Mouse (Mus musculus) adrenal gland, postnatal 25 days (tissue): ENCODE results near the gene Aldh1b1. TPM values are rescaled to one million over a fixed set of nuclear protein-coding genes. Genes with fewer than 3 reads are reported as not detected.

Source experiments
- DNase-seq: peaks from one replicate; pipeline ENCODE4 v3.0.0; 2021; ENCODE audit warnings: mixed read lengths
- long read RNA-seq: library from polyadenylated mRNA; stranded (forward); transcript quantifications from one replicate; pipeline ENCODE4 v2.0.0, GENCODE M21; 2021
- total RNA-seq: library from RNA; stranded (reverse); gene quantifications from 2 replicates; pipeline ENCODE4 v1.2.3, GENCODE M21; 2021

The Aldh1b1 gene
- total RNA-seq = 32.9 and 42.0 TPM in 2 replicates
- long read RNA-seq, transcript Aldh1b1-201 (2 exons, 2,298 nt) = major isoform, 156 of 171 reads
- long read RNA-seq, partial matches to known transcripts = 14 of 171 reads
- long read RNA-seq, other reads (novel, unspliced or antisense) = 0 of 171 reads

DNA sequence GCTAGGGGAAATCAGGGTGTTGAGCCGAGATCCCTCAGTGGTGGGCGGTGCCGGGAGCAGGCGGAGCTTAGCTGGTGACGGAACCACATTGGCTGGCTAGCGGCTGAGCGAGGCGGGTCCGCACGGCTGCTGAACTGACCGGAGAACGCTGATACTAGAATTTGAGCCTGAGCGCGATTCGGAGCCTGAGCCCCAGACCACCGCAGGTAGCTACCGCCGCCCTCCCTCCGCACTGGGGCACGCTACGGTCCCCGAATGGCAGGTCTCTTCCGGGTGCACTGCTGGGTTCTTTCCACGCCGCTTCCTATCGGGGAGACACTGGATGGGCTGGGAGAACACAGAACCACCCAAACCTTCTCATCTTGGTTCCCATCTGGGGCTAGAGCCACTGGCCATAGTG is at the start of gene Aldh1b1:
Gene Aldh1b1, plus strand, starts transcription at position 59 of the 400 bp plus-strand sequence.
- DNase-seq = peak; percentile 85

DNA sequence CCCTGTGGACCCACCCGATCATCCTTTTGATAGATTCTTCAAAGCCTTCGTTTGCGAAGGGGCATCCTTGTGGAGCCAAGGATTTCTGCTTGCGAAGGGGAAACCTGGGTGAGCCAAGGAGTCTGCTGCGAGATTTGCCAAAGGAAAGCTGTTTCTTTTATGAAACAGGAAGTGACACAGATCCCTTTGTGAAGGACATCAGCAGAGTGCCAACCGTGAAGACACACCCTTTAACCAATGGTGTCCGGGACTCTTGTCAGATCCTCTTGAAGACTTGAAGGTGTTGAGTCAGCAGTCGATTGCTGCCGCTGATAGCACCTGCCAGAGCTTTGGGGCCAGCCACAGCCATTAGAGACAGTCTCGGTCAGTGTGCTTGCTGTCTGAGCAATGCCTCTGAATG is 49.4 kb upstream of the Aldh1b1 start:
- no peak for DNase-seq

DNA sequence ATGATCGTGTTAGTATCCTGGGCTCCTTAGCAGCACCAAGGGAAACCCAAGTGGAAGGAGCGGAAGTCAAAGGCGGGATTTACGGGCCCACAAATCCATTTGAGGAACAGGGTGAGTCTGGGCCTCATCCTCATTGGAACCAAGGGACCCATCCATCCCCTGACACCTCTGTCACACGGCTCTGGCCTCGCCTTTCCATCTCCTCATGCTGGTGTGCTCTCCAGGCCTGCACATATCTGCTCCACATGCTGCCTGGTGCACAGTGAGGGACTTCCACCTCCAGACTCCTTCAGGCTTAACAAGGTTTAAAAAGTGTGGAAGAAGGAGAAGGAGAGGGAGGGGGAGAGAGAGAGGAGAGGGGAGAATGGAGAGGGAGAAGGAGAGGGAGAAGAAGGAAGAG is 48.3 kb upstream of the Aldh1b1 start:
- DNase-seq = no peak

DNA sequence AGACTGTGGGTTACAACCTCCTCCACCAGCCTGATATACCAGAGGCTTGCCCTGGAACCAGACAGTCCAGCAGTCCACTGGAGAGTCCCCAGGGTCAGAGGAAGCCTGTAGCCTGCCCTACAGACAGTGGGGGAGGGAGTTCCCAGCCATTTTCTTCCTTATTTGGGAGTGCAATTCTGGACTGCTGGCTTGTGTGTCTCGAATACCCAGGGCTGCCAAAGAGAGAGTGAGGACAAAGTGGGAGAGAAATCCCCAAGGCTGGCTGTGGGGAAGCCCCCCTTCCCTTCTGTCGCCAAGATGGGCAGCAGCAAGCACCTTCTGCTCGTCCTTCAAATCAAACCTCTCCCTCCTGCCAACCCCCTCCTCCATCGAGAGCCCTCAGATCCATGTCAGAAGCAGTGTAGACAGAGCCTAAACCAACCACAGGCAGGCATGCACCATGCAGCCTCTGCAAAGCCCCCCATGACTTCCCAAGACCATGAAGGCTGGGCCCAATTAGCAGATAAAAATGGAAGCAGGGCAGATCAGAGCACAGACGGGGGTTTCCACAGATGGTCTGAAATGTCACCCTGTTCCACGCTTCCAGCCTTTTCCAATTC is 45.5 kb upstream of the Aldh1b1 start:
- DNase-seq = no peak

DNA sequence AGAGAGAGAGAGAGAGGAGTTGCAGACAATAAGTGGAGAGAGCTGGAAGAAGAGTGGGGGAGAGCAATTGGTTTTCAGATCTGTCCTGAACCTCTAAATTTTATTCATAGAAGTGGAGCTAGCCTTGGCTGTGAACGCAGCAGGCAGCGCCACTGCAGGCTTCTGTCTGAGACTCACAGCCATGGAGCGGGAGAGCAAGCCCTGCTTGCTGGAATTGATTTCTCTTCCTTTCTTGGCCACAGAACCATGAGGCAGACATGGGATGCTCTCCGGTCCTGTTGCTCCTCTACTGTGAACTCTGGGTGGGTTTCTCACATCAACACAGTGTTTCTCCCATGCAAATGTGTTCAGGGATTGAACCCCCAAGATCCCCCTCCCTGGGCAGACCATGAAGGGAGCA is 44.7 kb upstream of the Aldh1b1 start:
- no peak for DNase-seq

DNA sequence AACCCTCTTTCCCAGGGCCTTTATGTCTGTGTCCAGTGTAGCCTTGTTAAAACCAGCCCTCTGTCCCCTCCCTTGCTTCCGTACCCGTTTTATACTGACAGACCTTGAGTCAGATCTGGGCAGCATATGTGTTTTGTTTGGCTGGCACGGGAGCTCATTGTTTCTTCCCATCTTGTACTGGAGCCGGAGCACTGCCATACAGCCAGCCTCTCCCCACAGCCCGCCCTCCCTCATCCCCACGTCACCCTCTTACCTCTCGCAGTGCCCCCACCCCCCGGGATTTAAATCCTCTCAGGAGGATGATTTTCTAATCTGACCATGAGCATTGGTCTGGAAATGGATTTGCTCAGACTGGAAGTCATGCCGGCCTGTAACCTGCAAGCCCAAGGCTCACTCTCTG is 43.7 kb upstream of the Aldh1b1 start:
- no peak for DNase-seq

DNA sequence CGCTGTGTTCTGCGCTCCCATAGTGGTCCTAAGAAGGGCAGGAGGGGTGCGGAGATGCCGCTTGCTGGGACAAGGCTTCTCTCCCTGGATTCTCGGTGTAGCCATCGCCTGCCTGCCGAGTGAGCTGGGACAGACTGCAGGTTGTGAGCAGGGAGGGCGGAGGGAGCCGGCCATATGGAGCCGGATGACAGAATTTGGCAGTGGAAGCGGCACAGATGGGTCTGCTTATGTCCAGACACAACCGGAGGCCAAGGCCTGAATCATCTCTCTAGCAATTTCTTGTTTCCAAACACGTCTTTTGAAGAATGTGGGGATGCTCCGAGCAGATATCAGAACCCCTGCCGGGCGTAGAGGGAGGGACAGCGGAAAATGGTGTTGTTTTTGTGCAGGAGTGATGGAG is 42.9 kb upstream of the Aldh1b1 start:
- DNase-seq = no peak

DNA sequence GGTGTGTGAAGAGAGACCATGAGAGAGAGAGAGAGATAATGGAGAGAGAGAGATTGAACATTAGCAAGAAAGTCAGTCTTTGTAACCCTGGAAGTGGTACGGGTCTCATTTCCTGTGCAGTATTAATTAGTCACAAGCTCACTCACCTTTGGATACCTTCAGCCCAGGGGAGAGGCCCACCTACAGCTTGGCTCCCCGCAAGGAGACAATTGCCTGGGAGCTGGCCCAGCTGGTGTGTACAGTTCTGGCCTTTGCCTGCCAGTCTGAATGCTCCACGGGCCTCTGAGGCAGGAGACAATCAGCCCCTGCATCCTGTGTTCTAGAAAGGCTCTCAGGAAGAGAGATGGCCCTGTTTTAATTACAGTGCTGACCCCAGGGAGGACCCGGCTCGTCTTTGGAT is 40.9 kb upstream of the Aldh1b1 start:
- DNase-seq = no peak

DNA sequence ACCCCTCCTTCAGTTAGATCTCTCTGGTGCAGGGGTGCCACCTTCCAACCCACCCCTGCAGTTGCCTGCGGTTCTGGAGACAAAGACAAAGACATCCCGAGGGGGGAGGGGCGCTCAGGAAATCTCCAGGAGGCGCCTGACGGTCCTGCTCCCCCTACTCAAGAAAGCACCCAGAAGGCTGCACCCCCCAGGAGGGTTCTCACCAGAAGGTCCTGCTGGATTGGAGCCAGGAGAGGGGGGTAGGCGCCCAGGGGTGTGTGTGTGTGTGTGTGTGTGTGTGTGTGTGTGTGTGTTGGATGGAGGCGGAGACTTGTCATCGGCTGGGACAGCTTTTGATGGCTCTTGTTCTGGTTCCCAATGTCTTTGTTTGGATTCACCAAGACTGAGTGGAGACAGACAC is 39.4 kb upstream of the Aldh1b1 start:
- no peak for DNase-seq

DNA sequence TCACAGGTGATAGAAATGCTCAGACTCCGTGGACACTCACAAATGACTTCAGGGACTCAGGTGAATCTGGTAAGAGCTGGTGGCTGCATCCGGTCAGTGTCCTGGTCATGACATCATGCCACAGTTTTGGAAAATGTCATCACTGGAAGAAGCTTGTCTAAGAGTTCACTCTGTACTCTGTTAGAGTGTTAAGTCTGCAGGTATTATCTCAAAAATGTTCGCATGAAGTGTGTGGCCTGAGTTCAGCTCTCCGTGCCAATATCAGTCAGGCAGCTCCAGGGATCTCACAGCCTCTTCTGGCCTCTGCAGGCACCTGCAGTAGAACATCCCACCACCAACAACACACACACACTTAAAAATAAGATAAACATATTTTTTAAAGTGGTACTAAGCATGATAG is 36.2 kb upstream of the Aldh1b1 start:
- no peak for DNase-seq

DNA sequence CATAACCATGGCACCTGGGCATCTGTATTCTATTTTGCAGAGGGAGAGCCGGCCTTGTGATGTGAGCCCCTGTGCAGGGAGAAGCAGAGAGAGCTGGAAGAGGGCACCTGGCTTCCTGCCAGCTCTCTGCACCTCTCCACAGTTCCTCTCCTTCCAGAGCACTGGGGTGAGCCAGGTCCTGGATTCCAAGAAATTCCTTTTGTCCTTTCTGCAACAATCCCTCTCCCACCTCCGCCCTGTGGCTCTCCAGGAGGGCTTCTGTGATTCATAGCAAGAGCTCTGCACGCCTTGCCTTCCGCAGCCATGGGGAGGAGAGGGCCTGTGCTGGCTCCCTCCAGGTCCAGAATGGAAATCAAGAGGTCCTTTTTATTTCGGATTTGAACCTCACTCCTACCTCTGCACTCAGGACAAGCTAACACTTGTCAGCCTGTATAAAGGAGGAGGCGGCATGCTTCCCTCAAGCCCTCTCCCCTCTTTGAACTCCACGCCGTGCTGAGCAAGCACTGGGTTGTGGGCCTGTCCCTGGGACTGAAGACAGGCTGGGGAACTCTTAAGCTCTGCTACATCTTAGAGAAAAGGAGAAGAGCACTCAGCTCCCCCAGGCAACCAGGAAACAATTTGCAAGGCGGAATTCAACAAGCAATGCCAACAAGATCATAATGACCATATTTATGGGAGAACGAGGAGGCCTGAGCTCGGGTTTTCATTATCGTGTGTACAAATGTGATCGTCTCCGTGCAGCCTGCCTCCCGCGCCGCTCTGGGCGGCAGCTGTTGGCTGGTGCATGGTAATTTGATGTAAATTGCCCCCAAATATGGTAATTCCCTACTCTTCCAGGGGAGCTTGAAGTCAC is 35.3 kb upstream of the Aldh1b1 start:
- DNase-seq = no peak

DNA sequence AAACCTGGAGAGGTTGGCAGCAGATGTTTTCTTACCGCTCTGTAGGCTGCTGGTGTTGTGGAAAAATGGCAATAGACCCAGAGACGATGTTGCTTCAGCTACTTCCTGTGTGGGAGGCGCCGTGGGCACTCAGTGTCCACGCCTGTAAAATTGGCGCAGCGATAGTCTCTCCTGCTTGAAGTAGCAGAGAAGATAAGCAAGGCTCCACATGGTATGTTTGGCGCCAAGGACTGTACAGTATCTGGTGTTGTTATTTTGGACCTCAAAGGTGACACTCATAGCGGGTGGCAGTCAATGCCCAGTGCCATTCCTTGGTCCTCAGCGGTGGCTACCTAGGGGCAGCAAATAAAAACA is 34.7 kb upstream of the Aldh1b1 start:
- no peak for DNase-seq

DNA sequence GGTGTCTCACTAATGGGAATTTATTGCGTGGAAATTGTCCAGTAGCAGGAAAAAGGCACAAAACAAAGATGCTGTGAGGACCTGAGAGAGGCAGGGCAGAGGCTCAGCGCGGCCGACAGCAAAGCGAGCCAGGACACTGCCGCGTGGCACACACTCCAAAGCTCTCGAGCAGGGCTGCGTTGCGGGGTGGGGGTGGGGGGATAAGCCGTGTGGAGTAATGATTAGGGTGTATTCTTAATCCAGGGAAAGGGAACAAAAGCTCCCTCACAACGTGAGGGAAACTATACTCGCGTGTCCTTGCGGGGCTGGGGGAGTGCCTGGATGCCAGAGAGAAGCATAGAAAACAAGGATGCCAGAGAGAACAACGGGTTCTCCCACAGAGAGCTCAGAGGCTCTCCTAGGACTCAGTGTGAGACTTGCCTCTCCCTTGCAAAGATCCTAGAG is 33.7 kb upstream of the Aldh1b1 start:
- DNase-seq = no peak

DNA sequence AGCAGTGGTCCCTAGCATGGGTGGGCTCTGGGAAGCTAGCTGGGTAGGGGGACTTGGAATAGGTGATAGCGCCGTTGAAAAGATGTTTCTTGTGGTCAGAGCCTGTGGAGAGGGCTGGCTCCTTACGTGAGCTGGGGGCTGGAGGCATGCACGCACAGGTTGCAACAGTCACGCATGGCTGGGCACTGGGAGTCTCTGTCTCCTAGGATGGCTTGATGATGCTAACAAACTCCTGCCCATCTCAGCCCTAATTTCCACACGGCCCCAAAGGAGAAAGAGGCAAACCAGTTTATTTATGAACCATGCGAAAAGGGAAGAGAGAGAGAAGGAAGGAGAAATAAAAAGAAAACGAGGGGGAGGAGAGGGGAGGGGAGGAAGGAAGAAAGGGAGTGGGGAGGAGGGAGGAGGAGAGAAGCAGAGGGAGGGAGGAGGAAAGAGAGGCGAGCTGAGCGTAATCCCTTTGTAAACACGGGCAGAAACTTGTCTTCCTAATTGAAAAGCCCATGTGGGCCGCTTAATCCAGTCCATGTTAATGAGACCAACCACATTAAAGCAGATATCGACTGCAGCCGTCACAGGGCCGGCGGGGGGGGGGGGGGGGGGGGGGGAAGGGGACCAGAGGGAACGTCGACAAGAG is 33.1 kb upstream of the Aldh1b1 start:
- no peak for DNase-seq

DNA sequence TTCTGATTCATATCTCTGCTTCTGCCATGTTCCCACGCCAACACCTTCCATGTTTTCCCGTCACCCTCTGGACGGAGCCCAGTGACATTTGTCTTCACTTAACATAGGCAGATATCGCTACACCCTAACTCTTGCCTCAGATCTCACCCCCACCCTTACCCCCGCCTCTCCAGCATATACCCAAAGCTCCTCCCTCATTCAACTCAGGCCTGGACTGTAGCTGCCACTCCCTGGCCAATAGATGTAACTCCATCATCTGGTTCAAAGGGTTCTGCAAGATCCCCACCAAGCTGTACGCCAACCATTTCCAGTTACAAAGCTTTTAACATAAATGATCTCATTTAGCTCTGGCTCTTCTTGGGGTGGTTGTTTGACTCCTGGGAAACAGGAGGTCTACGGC is 32.0 kb upstream of the Aldh1b1 start:
- no peak for DNase-seq

DNA sequence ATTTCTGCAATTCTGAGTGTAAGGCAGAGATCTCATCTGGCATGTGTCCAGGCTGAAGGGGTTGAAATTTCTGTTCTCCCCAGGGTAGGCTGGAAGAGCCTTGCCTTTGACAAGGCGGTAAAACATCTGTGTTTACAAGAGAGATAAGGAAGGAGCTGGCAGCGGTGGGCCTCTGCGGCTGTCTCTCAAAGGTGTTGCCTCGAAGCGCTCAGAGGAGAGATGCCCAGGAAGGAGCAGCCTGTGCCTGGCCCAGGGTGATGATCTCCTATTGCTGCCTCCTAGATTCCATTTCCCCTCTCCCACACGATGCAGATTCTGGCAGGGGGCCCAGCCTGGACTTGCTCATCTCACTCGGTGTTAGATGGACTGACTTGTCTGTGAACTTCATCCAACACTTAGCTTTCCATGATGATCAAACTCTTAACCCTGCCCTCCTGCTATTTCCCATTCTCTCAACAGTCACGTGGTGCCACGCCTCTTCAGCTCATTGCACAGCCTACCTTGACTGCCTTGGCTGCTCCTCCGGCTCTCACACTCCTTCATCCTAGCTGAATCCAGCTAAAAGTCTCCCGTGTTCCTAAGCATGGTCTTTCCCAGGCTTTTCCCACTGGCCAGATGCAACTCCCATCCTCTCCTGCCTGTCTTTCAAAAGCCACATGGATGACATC is 30.8 kb upstream of the Aldh1b1 start:
- DNase-seq = peak; percentile 63

DNA sequence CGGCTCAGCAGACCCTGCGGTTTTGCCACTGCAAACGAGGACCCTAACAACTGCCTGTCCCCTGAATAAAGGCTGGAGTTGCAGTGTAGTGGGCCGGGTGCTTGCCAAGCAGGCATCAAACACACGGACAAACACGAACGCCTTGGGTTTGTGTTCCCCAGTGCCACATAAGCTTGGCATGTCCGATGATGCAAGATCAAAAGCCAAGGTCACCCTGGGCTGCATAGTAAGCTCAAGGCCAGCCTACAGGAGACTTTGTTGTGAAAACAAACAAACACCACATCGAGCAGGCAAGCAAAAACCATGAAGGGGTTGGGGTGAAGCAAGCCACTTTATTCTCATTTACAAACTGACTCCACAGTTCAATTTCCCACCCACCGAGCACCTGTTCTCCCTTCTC is 29.7 kb upstream of the Aldh1b1 start:
- peak; percentile 44 for DNase-seq

DNA sequence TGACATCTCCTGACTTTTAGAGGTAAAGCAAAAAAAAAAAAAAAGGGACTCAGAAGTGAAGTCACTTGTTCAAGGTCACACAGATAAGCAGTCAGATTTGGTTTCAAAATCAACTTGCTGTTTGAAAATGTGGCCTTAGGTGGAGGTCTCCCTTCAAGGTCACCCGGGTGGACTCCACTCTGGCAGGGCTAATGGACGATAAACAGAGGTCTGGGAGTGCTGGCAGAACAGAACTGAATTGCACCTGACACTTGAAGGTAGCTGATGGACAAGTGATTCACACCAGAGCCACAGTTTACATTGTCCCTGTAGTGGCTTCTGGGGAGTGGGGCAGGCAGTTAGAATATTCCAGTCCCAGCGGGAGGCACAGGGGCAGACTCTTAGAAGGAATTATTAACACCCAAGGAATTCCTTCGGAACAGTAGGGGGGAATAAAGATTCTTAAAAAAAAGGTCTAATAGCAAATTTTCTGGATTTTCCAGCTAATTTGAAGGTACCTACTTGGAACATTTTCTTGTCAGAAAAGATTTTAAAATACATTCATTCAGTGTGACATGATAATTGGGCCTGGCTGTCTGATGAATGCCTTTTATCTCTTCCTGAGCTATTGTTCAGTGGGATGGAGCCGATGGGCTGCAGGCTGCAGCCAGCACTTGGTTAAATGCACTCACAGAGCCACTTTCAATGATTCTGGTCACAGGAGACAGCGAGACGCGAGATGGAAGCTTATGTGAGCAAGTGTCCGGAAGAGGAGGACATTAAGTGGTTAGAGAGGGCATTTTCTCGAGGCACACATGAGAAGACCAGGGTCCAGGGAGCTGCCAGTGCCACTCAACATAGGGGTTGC is 28.8 kb upstream of the Aldh1b1 start:
- no peak for DNase-seq

DNA sequence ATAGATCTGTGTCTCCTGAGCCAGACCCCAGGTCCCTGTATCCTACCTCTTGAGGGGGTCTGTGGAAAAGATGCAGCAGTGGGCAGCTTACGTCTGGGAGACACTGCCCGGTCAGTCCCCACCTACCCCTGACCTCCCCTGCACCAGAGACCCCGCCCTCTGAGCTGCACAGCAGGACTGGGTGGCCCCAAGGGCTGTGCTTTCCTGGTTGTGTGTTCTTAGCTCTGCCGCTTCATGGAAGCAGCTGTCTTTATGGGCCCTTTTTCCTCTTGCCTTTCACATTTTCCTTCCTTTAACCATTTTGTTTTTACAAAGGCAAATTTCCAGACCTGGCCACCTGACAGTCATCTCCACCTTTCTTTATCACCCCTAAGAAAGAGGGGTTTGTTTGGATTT is 28.2 kb upstream of the Aldh1b1 start:
- no peak for DNase-seq

DNA sequence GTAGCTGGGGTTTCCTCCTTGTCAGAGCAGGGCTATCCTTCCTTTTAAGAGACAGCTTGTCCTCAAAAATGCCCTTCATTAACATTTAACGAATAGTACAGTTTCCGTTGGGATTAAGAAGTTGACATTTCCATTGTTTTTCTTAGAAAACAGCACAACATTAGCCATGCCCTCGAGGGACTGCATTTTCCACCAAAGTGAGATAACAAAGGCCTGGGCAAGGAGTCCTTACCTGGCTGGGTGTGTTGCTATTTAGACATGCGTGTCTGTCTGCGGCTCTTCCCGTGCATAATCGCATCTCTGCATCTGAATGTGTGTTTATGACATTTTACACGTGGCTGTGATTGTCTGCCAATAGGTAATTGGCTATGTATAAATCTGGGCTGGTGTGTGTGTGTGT is 27.6 kb upstream of the Aldh1b1 start:
- no peak for DNase-seq

DNA sequence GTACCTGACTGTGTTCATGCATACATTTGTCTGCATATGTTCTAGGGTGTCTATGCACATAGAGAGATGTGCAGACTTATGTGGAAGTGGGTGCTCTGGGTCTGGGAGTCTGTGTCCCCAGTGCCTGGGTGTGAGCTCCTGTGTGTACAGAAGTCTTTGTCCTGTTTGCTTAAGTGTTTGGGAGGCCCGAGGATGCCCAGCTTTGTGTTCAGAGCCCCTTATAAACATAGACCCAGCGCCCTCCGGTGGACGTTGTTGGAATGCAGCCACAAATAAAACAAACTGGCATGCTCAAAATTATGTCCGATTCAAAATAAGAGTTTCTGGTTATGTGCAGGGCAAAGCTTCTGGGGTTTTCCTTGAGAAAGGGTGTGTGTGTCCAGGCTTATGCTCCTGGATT is 27.2 kb upstream of the Aldh1b1 start:
- peak; percentile 60 for DNase-seq

DNA sequence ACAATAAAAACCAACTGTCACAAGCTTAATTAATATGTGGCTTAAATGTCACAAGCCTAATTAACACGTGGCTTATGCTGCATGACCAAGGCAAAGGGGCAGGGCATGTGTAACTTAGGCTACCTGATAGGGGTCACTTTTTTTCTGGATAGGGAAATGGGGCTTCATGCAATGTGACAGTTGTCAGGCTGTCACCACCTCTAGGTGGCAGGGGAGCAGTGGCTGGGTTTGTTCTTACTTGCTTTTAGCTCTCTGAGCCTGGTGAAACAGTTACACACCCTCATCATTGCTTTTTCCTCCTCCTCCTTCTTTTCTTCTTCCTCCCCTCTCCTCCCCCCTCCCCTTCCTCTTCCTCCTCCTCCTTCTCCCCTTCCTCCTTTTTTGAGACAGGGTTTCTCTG is 15.2 kb upstream of the Aldh1b1 start:
- no peak for DNase-seq
